Mouse (Mus musculus): ENCODE measurements around the gene Dnajc5. TPM values are rescaled to one million over a fixed set of nuclear protein-coding genes. Genes with fewer than 3 reads are reported as not detected.

Dnajc5 gene
- polyA plus RNA-seq, 1 experiment from 2014 or later: 82.0 TPM

DNA sequence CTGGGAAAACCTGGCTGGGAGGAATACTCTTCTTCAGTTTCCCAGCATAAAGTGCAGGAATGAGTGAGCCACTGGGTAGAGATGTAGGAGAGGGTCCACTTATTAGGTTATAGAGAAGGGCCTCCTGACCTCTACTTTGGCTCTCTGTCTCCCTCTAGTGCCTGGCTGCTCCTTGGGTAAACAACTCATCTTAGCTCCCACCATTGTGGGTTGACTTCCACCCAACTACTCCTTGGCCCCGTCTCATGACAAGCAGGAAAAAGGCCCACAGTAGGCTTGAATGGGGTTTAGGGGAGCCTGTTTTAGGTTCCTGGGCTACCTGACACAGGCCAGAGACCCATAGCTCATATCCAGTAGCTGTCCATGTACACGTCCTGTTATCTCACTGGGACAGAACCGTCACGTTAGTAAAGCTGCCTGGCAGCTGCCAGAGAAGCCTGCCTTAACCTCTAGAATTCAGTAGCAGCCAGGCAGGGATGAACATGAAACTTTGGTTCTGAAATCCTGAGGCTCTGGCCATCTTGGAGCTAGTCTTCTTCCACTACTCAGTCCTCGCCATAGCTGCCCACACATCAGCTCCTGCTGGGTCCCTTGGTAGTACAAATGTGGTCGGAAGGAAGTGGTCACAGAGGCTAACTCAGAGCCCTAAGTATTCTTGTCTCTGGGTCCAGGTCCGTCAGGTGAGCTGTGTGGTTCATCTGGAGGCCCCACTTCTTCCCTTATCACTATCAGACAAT is 48.2 kb downstream of the Dnajc5 start:
- WGBS: 67% methylated on average over 7 of the region's 7 CpGs
- no peak for ATAC-seq (ENCODE audit: low read depth)

DNA sequence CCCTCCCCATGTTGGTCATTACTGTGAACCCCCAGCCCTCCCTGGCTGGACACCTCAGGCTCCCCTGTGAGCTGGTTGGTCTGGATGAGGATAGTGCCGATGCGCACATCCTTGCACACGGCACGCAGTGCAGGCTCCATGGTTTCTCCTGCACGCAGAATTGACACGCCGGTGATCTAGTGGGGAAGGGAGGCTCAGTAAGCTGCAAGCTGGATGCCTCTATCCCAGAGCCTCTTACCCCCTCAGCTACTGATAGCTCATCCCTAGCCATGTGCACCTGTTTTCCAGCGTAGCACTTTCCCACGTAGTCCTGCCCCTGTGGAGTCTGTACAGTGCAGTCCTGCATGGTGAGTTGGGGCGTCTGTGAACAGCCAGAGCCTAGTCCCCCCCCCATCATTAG is 49.6 kb downstream of the Dnajc5 start:
- H3K4me1 ChIP-seq (replicated peaks; ENCODE audit: control insufficient read depth, insufficient read depth, low read length): no peaks in the 10 kb centered on the region
- no peak overlapping the region for H3K27ac ChIP-seq (ENCODE audit: low read length)
- WGBS: 88% methylated on average over 10 of the region's 10 CpGs
- no peaks in the 10 kb centered on the region for H3K36me3 ChIP-seq (ENCODE audit: control insufficient read depth, insufficient read depth, low read length)
- H3K4me2 ChIP-seq (ENCODE audit: low read depth, low read length): no peak overlapping the region
- H3K9me3 ChIP-seq (ENCODE audit: control insufficient read depth, low read length): no peaks in the 10 kb centered on the region
- H3K4me3 ChIP-seq (ENCODE audit: low read length): no peak overlapping the region
- no peak for ATAC-seq (ENCODE audit: low read depth)
- no peak overlapping the region for H3K9ac ChIP-seq (ENCODE audit: low read length)
- H3K27me3 ChIP-seq (ENCODE audit: control insufficient read depth, insufficient read depth, low read depth, low read length): no peaks in the 10 kb centered on the region

More for the DNA sequence above, 48.2 kb downstream of the Dnajc5 start:
- H3K4me1 ChIP-seq (replicated peaks; ENCODE audit: control insufficient read depth, insufficient read depth, low read length): no peaks in the 10 kb centered on the region
- no peak overlapping the region for H3K27ac ChIP-seq (ENCODE audit: low read length)
- no peak overlapping the region for H3K4me3 ChIP-seq (ENCODE audit: low read length)
- H3K36me3 ChIP-seq (ENCODE audit: control insufficient read depth, insufficient read depth, low read length): no peaks in the 10 kb centered on the region
- H3K4me2 ChIP-seq (ENCODE audit: low read depth, low read length): no peak overlapping the region
- no peaks in the 10 kb centered on the region for H3K27me3 ChIP-seq (ENCODE audit: control insufficient read depth, insufficient read depth, low read depth, low read length)
- H3K9ac ChIP-seq (ENCODE audit: low read length): no peak overlapping the region
- H3K9me3 ChIP-seq (ENCODE audit: control insufficient read depth, low read length): no peaks in the 10 kb centered on the region

DNA sequence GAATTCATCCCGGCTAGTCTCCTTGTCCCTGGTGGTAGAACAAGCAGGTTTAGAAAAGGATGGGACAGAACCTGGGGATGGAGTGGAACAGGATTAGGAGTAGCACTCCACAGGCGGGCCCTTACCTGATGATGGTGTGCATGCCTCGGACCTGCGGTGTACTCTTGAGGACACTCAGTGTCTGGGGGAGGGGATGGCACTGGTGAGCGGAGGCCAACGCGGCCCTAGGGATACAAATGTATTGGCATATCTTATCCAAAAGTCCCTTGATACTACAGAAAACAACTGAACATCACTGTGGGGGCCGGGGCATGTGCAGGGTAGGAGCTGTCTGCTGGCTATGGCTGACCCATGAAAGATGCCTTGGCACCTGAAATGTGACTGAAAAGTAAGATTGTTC is 50.1 kb downstream of the Dnajc5 start:
- Histone ChIP-seq H3K4me2 (ENCODE audit: low read depth, low read length) (no peak overlapping the region), H3K36me3 (ENCODE audit: control insufficient read depth, insufficient read depth, low read length) (no peaks in the 10 kb centered on the region), H3K9ac (ENCODE audit: low read length) (no peak overlapping the region), H3K4me1 (replicated peaks; ENCODE audit: control insufficient read depth, insufficient read depth, low read length) (no peaks in the 10 kb centered on the region), H3K27me3 (ENCODE audit: control insufficient read depth, insufficient read depth, low read depth, low read length) (no peaks in the 10 kb centered on the region), H3K4me3 (ENCODE audit: low read length) (no peak overlapping the region), H3K27ac (ENCODE audit: low read length) (no peak overlapping the region), H3K9me3 (ENCODE audit: control insufficient read depth, low read length) (no peaks in the 10 kb centered on the region)
- 81% methylated on average over 8 of the region's 8 CpGs for WGBS
- ATAC-seq (ENCODE audit: low read depth): no peak

- Histone ChIP-seq H3K27me3 (ENCODE audit: control insufficient read depth, insufficient read depth, low read depth, low read length) (no peaks in the 10 kb centered on the region), H3K9ac (ENCODE audit: low read length) (no peak overlapping the region), H3K4me3 (ENCODE audit: low read length) (no peak overlapping the region), H3K36me3 (ENCODE audit: control insufficient read depth, insufficient read depth, low read length) (no peaks in the 10 kb centered on the region), H3K4me1 (replicated peaks; ENCODE audit: control insufficient read depth, insufficient read depth, low read length) (no peaks in the 10 kb centered on the region), H3K27ac (ENCODE audit: low read length) (no peak overlapping the region), H3K4me2 (ENCODE audit: low read depth, low read length) (no peak overlapping the region), H3K9me3 (ENCODE audit: control insufficient read depth, low read length) (no peaks in the 10 kb centered on the region)
- 63% methylated on average over 6 of the region's 6 CpGs for WGBS
- ATAC-seq (ENCODE audit: low read depth): no peak
These were observed 50.8 kb downstream of the Dnajc5 start for GRCm38 (mm10) chr2:181570921-181571595.

- no peak for ATAC-seq (ENCODE audit: low read depth)
- H3K4me2 ChIP-seq (ENCODE audit: low read depth, low read length): no peak overlapping the region
- no peaks in the 10 kb centered on the region for H3K4me1 ChIP-seq (replicated peaks; ENCODE audit: control insufficient read depth, insufficient read depth, low read length)
- H3K4me3 ChIP-seq (ENCODE audit: low read length): no peak overlapping the region
- H3K27ac ChIP-seq (ENCODE audit: low read length): no peak overlapping the region
- H3K9ac ChIP-seq (ENCODE audit: low read length): no peak overlapping the region
- H3K9me3 ChIP-seq (ENCODE audit: control insufficient read depth, low read length): no peaks in the 10 kb centered on the region
- H3K27me3 ChIP-seq (ENCODE audit: control insufficient read depth, insufficient read depth, low read depth, low read length): no peaks in the 10 kb centered on the region
- 87% methylated on average over 11 of the region's 11 CpGs for WGBS
- no peaks in the 10 kb centered on the region for H3K36me3 ChIP-seq (ENCODE audit: control insufficient read depth, insufficient read depth, low read length)
These were observed 51.8 kb downstream of the Dnajc5 start for GRCm38 (mm10) chr2:181571941-181572670.

GRCm38 (mm10) chr2:181572921-181573920 is 52.9 kb downstream of the Dnajc5 start:
- no peak overlapping the region for H3K4me2 ChIP-seq (ENCODE audit: low read depth, low read length)
- H3K27me3 ChIP-seq (ENCODE audit: control insufficient read depth, insufficient read depth, low read depth, low read length): no peaks in the 10 kb centered on the region
- H3K9me3 ChIP-seq (ENCODE audit: control insufficient read depth, low read length): no peaks in the 10 kb centered on the region
- WGBS: 92% methylated on average over 15 of the region's 15 CpGs
- H3K4me1 ChIP-seq (replicated peaks; ENCODE audit: control insufficient read depth, insufficient read depth, low read length): no peaks in the 10 kb centered on the region
- H3K27ac ChIP-seq (ENCODE audit: low read length): no peak overlapping the region
- H3K4me3 ChIP-seq (ENCODE audit: low read length): no peak overlapping the region
- no peaks in the 10 kb centered on the region for H3K36me3 ChIP-seq (ENCODE audit: control insufficient read depth, insufficient read depth, low read length)
- no peak overlapping the region for H3K9ac ChIP-seq (ENCODE audit: low read length)
- ATAC-seq (ENCODE audit: low read depth): no peak

- ATAC-seq (ENCODE audit: low read depth): no peak
- WGBS: 84% methylated on average over 9 of the region's 9 CpGs
- no peak overlapping the region for H3K4me2 ChIP-seq (ENCODE audit: low read depth, low read length)
These were observed 53.7 kb downstream of the Dnajc5 start for GRCm38 (mm10) chr2:181573961-181574360.

DNA sequence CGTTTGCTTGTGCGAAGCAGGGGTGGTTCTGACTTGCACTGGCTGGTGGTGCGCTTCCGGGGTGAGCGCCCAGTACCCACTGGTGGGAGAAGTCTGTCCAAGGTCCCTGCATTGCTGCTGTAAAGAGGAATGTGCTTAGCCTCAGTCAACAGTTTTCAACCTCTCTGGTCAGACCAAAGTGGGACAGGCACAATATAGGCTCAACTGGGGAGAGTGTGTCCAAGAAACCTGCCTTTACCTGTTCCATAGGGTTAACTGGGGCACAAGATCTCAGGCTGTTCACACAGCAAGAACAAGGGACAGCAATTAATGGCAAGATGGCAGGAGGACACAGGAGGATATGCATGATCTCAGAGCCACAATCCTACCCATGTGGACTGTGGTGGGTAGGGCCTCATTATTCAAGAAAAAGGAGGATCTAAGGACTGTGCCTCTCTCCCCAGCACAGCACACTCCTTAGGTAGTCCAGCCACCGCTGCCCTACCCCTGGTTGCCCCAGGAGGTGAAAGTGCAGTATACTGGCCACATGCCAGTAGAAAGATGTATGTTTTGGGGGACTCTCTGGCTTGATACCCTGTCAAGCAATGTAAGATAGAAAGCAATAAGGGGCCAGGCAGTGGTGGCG is 54.7 kb downstream of the Dnajc5 start:
- Histone ChIP-seq H3K4me1 (replicated peaks; ENCODE audit: control insufficient read depth, insufficient read depth, low read length) (0 out of 2 replicates have a peak, but pooled peaks cover 2% of the 10 kb centered on the region), H3K27me3 (ENCODE audit: control insufficient read depth, insufficient read depth, low read depth, low read length) (no peaks in the 10 kb centered on the region), H3K9ac (ENCODE audit: low read length) (no peak overlapping the region), H3K9me3 (ENCODE audit: control insufficient read depth, low read length) (no peaks in the 10 kb centered on the region), H3K36me3 (ENCODE audit: control insufficient read depth, insufficient read depth, low read length) (no peaks in the 10 kb centered on the region), H3K27ac (ENCODE audit: low read length) (no peak overlapping the region), H3K4me3 (ENCODE audit: low read length) (no peak overlapping the region), H3K4me2 (ENCODE audit: low read depth, low read length) (no peak overlapping the region)
- no peak for ATAC-seq (ENCODE audit: low read depth)
- 91% methylated on average over 7 of the region's 7 CpGs for WGBS

More at GRCm38 (mm10) chr2:181573961-181574360, 53.7 kb downstream of the Dnajc5 start:
- H3K27ac ChIP-seq (ENCODE audit: low read length): no peak overlapping the region
- no peaks in the 10 kb centered on the region for H3K9me3 ChIP-seq (ENCODE audit: control insufficient read depth, low read length)
- no peaks in the 10 kb centered on the region for H3K27me3 ChIP-seq (ENCODE audit: control insufficient read depth, insufficient read depth, low read depth, low read length)
- no peaks in the 10 kb centered on the region for H3K36me3 ChIP-seq (ENCODE audit: control insufficient read depth, insufficient read depth, low read length)
- H3K4me3 ChIP-seq (ENCODE audit: low read length): no peak overlapping the region
- H3K9ac ChIP-seq (ENCODE audit: low read length): no peak overlapping the region
- no peaks in the 10 kb centered on the region for H3K4me1 ChIP-seq (replicated peaks; ENCODE audit: control insufficient read depth, insufficient read depth, low read length)

All from lung, embryonic 16.5 days (tissue).